Mouse (Mus musculus) limb, embryonic 14.5 days (tissue): ENCODE results near the gene Atl1. TPM values are rescaled to one million over a fixed set of nuclear protein-coding genes. Genes with fewer than 3 reads are reported as not detected.

ENCODE experiments used
- ATAC-seq: fragments of 200-750 bp; cut with Nextera tagmentation; 2 replicates; pipeline ENCODE4 v1.8.0; 2017; ENCODE audit warnings: low read depth, moderate number of reproducible peaks, moderate TSS enrichment; ENCODE audit not compliant: low FRiP score
- DNase-seq: peaks from one replicate; pipeline ENCODE4 v3.0.0-alpha.2; 2015; ENCODE audit warnings: low spot score
- H3K27ac ChIP-seq: fragments of 300-500 bp; sonication (generic); replicated peaks from 2 replicates; pipeline ENCODE4 v1.5.1; 2014; ENCODE audit warnings: low read depth, mild to moderate bottlenecking, low read length, moderate library complexity, mixed read lengths
- H3K27me3 ChIP-seq: fragments of 300-500 bp; sonication (generic); 2 replicates; pipeline ENCODE4 v1.6.1; 2014; ENCODE audit warnings: low read length, mixed read lengths; ENCODE audit not compliant: control insufficient read depth, insufficient read depth
- H3K36me3 ChIP-seq: fragments of 300-500 bp; sonication (generic); 2 replicates; pipeline ENCODE4 v1.6.1; 2014; ENCODE audit warnings: mild to moderate bottlenecking, low read length, moderate library complexity, mixed read lengths; ENCODE audit not compliant: control insufficient read depth, insufficient read depth
- H3K4me1 ChIP-seq: fragments of 300-500 bp; sonication (generic); 2 replicates; pipeline ENCODE4 v1.6.1; 2014; ENCODE audit warnings: antibody characterized with exemption, low read length, mixed read lengths; ENCODE audit not compliant: control insufficient read depth, insufficient read depth
- H3K4me2 ChIP-seq: fragments of 300-500 bp; sonication (generic); replicated peaks from 2 replicates; pipeline ENCODE4 v1.6.1; 2014; ENCODE audit warnings: low read depth, mild to moderate bottlenecking, low read length, moderate library complexity; ENCODE audit not compliant: severe bottlenecking
- H3K4me3 ChIP-seq: fragments of 300-500 bp; sonication (generic); replicated peaks from 2 replicates; pipeline ENCODE4 v1.5.1; 2014; ENCODE audit warnings: low read length
- H3K9ac ChIP-seq: fragments of 300-500 bp; sonication (generic); 2 replicates; pipeline ENCODE4 v1.6.1; 2014; ENCODE audit warnings: mild to moderate bottlenecking, low read depth, low read length, moderate library complexity; ENCODE audit not compliant: severe bottlenecking
- H3K9me3 ChIP-seq: fragments of 300-500 bp; sonication (generic); 2 replicates; pipeline ENCODE4 v1.6.1; 2016; ENCODE audit warnings: low read length; ENCODE audit not compliant: control insufficient read depth
- POLR2A ChIP-seq: fragments of 200-500 bp; IDR thresholded peaks from 2 replicates; pipeline ENCODE4 v1.8.0; 2012; ENCODE audit warnings: inconsistent platforms, mild to moderate bottlenecking, moderate library complexity, borderline replicate concordance; ENCODE audit not compliant: insufficient read depth, insufficient read length; ENCODE audit errors: extremely low read depth
- WGBS: fragments of 180-500 bp; shearing (Covaris S2); extraction: QIAGEN DNeasy Blood & Tissue Kit; methylation state at CpG from one replicate; pipeline ENCODE4 v1.1.7; 2014; 5-methylcytosine and 5-hydroxymethylcytosine counted together
- polyA plus RNA-seq, 2 experiments: library from polyadenylated mRNA; depleted of rRNA in 1 of 2; stranded (reverse) in 1 of 2; unstranded in 1 of 2; fragments of >200 nt; fragmentation: Nextera tagmentation in 1 of 2; extraction: Ambion mirVana in 1 of 2; gene quantifications; 2 replicates each; pipeline versions ENCODE4 v1.2.1 to v1.2.3; 2012 to 2014

The Atl1 gene
- polyA plus RNA-seq, 2 experiments = 5.8 to 6.4 TPM

DNA sequence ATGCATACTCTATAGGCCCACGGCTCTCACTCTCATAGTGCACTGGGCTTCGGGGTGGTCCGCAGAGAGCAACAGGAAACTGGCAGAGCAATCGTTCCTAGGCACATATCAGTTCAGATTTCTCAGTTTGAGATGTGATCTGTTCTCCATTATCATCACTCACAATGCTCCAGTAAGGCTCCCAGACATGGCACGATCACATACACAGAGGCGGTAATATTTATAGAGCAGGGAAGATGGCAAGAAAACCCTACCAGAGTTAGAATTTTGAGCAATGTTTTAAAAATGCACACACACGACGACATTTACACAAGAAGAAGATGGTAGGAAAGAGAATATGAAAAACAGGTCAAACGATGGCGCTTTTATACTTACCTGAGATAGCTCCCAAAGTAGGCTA, 36.0 kb upstream of the Atl1 start:
- Histone ChIP-seq H3K4me2 (no peak overlapping the region), H3K27ac (no peak overlapping the region), H3K36me3 (peaks cover 35% of the 10 kb centered on the region), H3K9me3 (no peaks in the 10 kb centered on the region), H3K4me3 (no peak overlapping the region), H3K27me3 (no peaks in the 10 kb centered on the region), H3K4me1 (no peaks in the 10 kb centered on the region), H3K9ac (no peak overlapping the region)
- no peak for TF ChIP-seq POLR2A
- DNase-seq (no peak), ATAC-seq (no peak)
- WGBS = 94% methylated on average over 10 of the region's 10 CpGs

- Histone ChIP-seq H3K9ac (no peak overlapping the region), H3K4me2 (no peak overlapping the region), H3K4me3 (no peak overlapping the region), H3K9me3 (no peaks in the 10 kb centered on the region), H3K4me1 (no peaks in the 10 kb centered on the region), H3K36me3 (peaks cover 26% of the 10 kb centered on the region), H3K27ac (no peak overlapping the region), H3K27me3 (no peaks in the 10 kb centered on the region)
- WGBS = 98% methylated on average over 2 of the region's 2 CpGs
- ATAC-seq = no peak
- DNase-seq = no peak
- TF ChIP-seq POLR2A = no peak
Measured at GRCm38 (mm10) chr12:69857597-69857996, 34.8 kb upstream of the Atl1 start.

DNA sequence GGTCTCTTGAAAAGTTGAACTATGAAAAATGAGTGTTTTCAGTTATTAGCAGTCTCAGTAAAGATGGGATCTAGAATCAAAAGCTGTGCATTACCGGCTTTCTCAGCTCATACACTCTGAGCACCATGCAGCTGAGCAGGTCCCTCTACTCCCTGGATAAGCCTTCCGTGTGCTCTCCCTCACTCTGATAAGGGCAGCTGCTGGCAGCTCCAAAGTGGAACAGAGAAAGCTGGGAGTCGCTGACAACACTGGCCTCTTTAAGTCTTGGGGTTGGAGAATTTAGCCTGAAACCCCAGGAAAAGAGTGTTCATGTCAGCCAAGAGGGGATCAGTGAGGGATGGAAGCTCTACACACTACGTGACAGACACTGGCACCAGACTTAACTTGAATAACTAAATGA, 33.6 kb upstream of the Atl1 start:
- Histone ChIP-seq H3K4me2 (no peak overlapping the region), H3K9ac (no peak overlapping the region), H3K4me3 (no peak overlapping the region), H3K27ac (no peak overlapping the region), H3K27me3 (no peaks in the 10 kb centered on the region), H3K36me3 (peaks cover 21% of the 10 kb centered on the region), H3K4me1 (no peaks in the 10 kb centered on the region), H3K9me3 (no peaks in the 10 kb centered on the region)
- no peak for ATAC-seq
- TF ChIP-seq POLR2A = no peak
- DNase-seq = no peak
- 91% methylated on average over 4 of the region's 4 CpGs for WGBS

DNA sequence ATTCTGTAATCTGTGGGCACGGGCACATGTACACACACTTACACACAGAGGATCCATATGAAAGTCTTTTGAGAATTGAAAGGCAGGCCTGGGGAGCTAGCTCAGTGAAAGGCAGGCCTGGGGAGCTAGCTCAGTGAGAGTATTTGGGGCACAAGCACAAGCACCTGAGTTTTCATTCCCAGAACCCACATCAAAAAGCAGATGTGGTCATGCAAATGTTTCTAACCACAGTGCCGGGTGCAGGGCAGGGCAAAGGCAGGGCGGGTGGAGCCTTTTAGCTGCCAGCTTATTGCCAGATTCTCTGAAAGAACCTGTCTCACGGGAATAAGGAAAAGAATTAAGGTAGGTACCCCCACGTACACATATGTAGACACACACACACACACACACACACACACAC, 28.9 kb upstream of the Atl1 start:
- Histone ChIP-seq H3K27ac (no peak overlapping the region), H3K9me3 (no peaks in the 10 kb centered on the region), H3K36me3 (peaks cover 10% of the 10 kb centered on the region), H3K4me3 (no peak overlapping the region), H3K4me1 (peaks cover 5% of the 10 kb centered on the region; the same call in 1 of the 2 replicates), H3K4me2 (no peak overlapping the region), H3K9ac (no peak overlapping the region), H3K27me3 (no peaks in the 10 kb centered on the region)
- no peak for TF ChIP-seq POLR2A
- ATAC-seq (no peak), DNase-seq (no peak)
- 66% methylated on average over 5 of the region's 5 CpGs for WGBS

DNA sequence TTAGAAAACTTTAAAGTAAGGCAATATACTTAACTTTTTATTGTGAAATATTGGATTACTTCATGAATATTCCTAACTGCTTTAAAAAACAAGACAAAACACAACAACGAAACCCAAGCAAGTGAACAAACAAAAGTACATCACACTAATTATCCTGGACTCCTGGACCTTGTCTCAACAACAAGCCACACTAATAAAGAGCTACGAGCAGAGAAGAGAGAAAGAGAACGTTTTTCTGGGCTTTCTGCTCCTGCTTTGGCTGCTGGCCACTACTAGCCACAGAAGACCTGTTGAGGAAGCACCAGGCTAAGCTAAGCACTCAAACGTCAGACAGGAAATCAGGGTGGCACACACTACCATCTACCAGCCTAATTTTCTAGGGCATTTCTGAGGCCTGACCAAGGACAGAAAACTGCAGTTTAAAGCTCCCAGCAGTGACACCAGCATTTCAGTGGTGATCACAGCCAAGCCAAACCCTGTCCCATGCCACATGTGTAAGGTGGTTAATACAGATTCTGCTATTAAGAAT, 28.2 kb upstream of the Atl1 start:
- WGBS = 46% methylated on average over 4 of the region's 4 CpGs
- Histone ChIP-seq H3K4me2 (no peak overlapping the region), H3K27ac (no peak overlapping the region; the same call in 1 of the 2 replicates), H3K4me3 (no peak overlapping the region), H3K27me3 (no peaks in the 10 kb centered on the region), H3K36me3 (peaks cover 10% of the 10 kb centered on the region), H3K9ac (no peak overlapping the region), H3K4me1 (peaks cover 5% of the 10 kb centered on the region; the same call in 1 of the 2 replicates), H3K9me3 (no peaks in the 10 kb centered on the region)
- ATAC-seq = no peak
- no peak for DNase-seq
- TF ChIP-seq POLR2A = no peak

- DNase-seq = no peak
- Histone ChIP-seq H3K9me3 (no peaks in the 10 kb centered on the region), H3K27ac (no peak overlapping the region), H3K9ac (no peak overlapping the region), H3K4me2 (no peak overlapping the region), H3K4me1 (peaks cover 5% of the 10 kb centered on the region; the same call in 1 of the 2 replicates), H3K36me3 (peaks cover 26% of the 10 kb centered on the region), H3K4me3 (no peak overlapping the region), H3K27me3 (no peaks in the 10 kb centered on the region)
- WGBS = 73% methylated on average over 5 of the region's 5 CpGs
- TF ChIP-seq POLR2A = no peak
- ATAC-seq = no peak
Measured at GRCm38 (mm10) chr12:69867338-69867737, 25.1 kb upstream of the Atl1 start.
